Mouse (Mus musculus) T-helper 2 cell (primary cell): Measurements from ENCODE around the gene Med24.
"Not testable (repeated sequence)": the region's sequence is repeated elsewhere in the genome, so short reads cannot be mapped to it uniquely, and the experiment has no call there.

Experiments used
- in situ Hi-C: fragments of 300-600 bp; cut with MboI, MseI; formaldehyde crosslinking; loops from one replicate; pipeline ENCODE4 v1.15.1; 2025; ENCODE audit warnings: high pct_unique_total_duplicates

Gene Med24

GRCm38 (mm10) chr11:98693746-98694145 is 35.5 kb downstream of the Med24 start:
- in situ Hi-C loops: loop anchor here (10.0 kb wide), 1 partner anchor 59 kb away; no protein-coding TSS in a partner anchor

- in situ Hi-C loops: loop anchor here (10.0 kb wide), 1 partner anchor 58 kb away; no protein-coding TSS in a partner anchor
Observed at GRCm38 (mm10) chr11:98693201-98693600, 36.0 kb downstream of the Med24 start.

DNA sequence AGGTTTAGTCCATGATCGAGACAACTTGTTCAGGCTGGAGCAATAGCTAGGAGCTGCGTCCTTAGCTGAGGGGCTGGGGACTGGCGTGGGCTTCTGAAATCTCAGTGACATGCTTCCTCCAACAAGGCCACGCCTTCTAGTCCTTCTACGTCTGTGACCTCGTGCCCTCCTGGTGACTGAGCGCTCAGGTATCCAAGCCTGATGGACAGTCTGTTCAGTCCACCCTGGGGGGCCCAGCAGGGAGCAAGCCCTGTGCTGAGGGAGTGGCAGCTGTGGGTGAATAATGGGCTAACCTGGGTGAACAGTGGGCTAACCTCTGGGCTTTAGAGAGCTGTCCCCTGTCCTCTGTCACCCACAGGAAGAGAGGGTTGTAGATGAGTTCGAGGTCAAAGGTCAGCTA is 41.2 kb downstream of the Med24 start:
- in situ Hi-C loops: loop anchor here (5.0 kb wide), 1 partner anchor 39 kb away; the partner anchor contains the start of gene Med24

DNA sequence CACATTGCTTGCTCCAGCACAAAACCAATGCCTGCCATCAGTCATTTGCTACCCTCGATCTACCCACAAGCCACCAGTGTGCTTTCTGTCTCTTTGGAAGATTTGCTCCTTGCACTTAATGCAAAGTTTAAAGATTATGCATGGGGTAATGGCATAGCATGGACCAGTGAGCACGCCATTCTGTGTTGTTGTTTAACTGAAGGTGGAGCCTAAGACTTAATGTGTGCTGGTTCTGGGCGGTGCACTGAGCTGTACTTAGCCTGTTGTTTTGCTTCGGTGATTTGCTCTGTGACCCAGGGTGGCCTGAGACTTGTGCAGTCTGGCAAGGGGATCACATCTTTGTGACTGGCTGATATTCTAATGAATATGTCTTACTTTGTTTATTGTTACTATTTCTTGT is 42.3 kb downstream of the Med24 start:
- in situ Hi-C loops: loop anchor here (5.0 kb wide), 1 partner anchor 40 kb away; the partner anchor contains the start of gene Med24

DNA sequence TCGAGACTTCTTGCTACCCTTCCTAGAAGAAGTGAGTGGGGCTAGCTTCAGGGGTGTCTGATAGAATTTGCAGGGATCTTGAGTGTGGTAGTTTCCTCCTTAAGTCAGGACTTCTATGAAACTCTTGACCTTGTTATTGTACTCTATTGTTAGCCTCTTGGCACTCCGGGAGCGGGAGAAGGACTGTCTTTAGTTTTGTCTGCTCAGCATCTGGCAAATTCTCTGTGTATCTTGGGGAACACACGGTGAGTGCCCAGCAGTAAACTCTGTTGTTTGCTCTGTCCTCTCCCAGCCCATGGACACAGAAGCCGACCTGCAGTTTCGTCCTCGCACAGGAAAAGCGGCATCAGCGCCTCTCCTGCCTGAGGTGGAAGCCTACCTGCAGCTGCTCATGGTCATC is 43.6 kb downstream of the Med24 start:
- in situ Hi-C loops: loop anchor here (5.0 kb wide), 1 partner anchor 42 kb away; the partner anchor contains the start of gene Med24

GRCm38 (mm10) chr11:98682811-98683210 is 46.4 kb downstream of the Med24 start:
- in situ Hi-C loops: no loop called here

- in situ Hi-C loops: no loop called here
Observed at GRCm38 (mm10) chr11:98681786-98682745, 47.2 kb downstream of the Med24 start, which contains the start of gene Psmd3. Psmd3 (plus strand) TSS chr11:98682554.

DNA sequence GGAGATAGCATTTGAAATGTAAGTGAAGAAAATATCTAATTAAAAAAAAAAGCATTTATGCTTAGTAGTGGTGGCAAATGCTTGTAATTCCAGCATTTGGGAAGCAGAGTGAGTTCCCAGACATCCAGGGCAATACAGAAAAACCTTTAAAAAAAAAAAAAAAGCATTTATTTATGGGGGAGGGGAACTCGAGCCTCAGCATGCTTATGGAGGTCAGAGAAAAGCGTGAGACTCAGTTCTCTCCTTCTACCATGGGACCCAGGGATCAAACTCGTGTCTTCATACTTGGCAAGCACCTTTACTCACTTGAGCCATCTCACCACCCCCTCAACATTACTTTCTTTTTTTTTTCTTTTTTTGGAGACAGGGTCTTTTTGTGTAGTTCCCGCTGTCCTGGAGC is 48.0 kb downstream of the Med24 start:
- in situ Hi-C loops: no loop called here

DNA sequence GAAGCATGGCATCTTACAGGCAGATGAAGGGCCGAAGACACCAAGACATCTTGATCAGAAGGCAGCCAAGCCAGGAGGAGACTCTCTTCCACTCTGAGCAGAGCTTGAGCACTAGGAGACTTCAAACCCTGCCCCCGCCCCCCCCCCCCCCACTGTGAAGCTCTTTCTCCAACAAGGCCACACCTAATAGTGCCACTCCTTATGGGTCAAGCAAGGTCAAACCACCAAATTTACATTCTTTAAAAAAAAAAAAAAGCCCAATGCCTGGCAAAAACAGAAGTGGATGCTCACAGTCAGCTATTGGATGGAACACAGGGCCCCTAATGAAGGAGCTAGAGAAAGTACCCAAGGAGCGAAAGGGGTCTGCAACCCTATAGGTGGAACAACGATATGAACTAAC is 48.6 kb downstream of the Med24 start:
- in situ Hi-C loops: not testable (repeated sequence)

GRCm38 (mm10) chr11:98680023-98680422 is 49.2 kb downstream of the Med24 start:
- in situ Hi-C loops: no loop called here

GRCm38 (mm10) chr11:98675829-98676363 is 53.3 kb downstream of the Med24 start:
- in situ Hi-C loops: no loop called here

- in situ Hi-C loops: loop anchor here (5.0 kb wide), 1 partner anchor 36 kb away; no protein-coding TSS in a partner anchor
Observed at GRCm38 (mm10) chr11:98673136-98673535, 56.1 kb downstream of the Med24 start.

DNA sequence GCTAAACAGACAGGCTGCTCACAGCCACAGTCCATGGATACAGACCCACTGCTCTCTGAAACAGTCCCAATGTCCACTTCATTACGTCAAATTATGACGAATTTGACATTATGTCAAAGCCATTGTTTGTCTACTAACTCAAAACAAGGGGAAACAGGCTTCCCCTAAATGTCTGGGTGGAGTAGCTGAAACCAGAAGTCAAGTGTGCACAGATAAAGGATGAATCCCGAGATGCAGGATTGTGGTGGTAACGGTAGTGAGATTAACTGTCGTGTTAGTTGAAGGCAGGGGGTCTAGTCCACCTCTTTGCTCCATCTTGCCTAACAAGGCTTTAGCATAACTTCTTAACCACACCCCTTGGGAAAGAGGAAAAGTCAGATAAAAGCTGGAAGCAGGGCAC is 56.8 kb downstream of the Med24 start:
- in situ Hi-C loops: loop anchor here (5.0 kb wide), 1 partner anchor 35 kb away; no protein-coding TSS in a partner anchor

DNA sequence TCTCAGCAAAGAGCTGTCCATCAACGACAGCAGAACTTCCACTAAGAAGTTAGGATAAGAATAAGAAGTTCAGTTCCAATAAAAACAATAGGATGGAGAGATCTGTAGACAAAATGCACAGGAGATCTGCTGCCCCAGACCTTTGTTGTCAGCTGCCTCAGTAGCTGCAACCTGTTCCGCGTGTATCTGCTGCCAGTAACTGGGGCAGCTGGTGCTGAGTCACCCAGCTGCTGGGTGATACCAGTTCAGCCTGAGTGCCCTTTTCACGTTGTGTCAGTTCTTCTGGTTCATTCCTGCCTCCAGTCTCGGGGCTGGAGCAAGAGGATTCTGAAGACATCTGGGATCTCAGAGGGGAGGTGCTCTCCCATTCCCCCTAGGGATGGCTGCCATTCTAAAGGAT is 57.4 kb downstream of the Med24 start:
- in situ Hi-C loops: loop anchor here (5.0 kb wide), 1 partner anchor 35 kb away; no protein-coding TSS in a partner anchor

DNA sequence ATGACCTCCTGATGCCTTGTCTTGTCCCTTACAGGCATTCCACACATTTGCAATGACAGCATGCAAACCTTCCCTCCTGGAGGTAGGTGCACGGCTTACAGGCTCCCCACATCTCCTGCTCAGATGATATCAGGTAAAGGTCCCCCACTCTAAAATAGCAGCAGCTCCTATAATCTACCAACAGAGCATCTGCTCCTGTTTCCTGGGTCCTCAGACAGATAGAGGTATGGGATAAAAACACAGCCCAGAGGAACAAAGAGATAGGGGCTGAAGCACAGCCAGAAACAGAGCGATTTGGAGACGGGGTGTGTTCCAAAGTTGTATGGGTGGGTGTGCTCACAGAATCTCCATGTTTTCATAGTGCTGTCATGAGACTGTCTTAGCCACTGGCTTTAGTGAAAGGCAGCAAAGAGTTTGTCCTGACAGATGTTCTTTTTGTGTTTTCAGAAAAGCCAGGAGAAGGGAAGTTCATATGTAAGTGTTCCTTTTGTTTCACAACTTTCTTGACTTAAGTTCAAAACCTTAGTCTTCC is 57.9 kb downstream of the Med24 start:
- in situ Hi-C loops: loop anchor here (5.0 kb wide), 1 partner anchor 34 kb away; no protein-coding TSS in a partner anchor

- in situ Hi-C loops: no loop called here
Observed at GRCm38 (mm10) chr11:98668984-98669383, 60.3 kb downstream of the Med24 start.

DNA sequence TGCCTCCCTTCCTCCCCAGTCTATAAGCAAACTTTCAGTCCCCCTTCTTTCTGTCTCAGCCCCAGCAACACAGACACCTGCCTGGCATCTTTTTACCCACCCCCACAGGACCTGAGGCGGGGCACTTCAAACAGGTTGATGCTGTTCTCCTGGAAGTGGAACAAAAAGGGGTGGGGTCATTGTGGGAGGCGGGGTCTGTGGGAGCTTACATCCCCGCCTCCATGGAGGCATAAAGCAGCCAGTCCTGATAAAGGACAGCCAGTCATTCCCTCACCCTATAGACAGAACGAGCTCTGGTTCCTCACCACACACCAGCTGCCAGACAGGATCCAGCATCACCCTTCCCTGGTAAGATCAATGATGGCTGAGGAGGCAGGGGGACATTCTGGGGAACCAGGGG is 65.1 kb downstream of the Med24 start, which contains the start of gene Gsdma:
TSS of gene Gsdma (plus strand) at position 261 of the 400 bp plus-strand sequence.
- in situ Hi-C loops: no loop called here

DNA sequence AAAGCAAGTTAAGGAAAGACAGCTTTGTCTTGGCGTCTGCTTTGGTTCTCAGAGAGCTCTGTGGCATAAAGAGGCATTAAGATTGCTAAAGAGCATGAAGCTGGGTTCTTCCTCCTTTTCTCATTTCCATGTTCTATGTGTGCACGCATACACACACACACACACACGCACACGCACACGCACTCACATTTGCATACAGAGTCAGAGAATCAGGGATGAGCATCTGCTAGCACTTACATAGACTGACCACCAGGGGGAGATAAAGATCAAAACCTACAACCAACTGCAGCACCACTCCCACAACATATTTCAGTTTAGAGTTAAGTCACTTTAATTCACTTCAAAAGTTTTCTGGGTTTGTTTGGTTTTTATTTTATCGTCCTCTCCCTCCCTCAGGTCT is 68.7 kb downstream of the Med24 start:
- in situ Hi-C loops: no loop called here

DNA sequence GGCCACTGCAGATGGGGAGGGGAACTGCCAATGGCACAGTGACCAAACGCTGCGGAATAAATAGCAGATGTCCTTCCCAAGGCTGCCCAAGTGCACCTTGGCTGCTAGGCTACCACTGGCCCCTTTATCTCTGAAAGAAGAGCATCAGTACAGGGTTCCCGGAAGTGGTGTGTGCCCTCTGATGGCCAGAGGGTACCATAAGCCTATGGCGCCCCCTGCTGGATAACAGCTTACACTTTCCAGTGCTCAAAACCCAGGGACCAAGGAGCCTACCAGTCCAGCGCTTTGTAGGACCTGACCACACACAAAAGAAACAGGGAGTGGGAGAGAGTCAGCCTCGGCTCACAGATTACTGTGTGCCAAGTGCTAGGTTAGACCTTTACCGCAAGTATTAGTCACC is 74.2 kb downstream of the Med24 start:
- in situ Hi-C loops: not testable (repeated sequence)
